Mouse (Mus musculus) spleen, adult 2 months (tissue): ENCODE measurements at regions not wholly inside any gene's neighbourhood (a gene's known extent, or its start where the extent isn't known, plus 50 kb on each side); places are given as distances from the start of the nearest gene placed in this dataset.

ENCODE experiments used
- CTCF ChIP-seq: fragments of 200-500 bp; IDR thresholded peaks from 2 replicates; pipeline ENCODE4 v1.5.1; 2011; ENCODE audit warnings: mild to moderate bottlenecking, inconsistent platforms; ENCODE audit not compliant: insufficient read depth, insufficient read length, insufficient replicate concordance; ENCODE audit errors: extremely low read depth
- POLR2A ChIP-seq: fragments of 200-500 bp; IDR thresholded peaks from 2 replicates; pipeline ENCODE4 v1.6.1; 2011; ENCODE audit warnings: low read depth, low read length, inconsistent platforms

GRCm38 (mm10) chr2:167746344-167746743 lies 56.7 kb upstream of the Tmem189 start:
- no peak for TF ChIP-seq POLR2A
- no peak for TF ChIP-seq CTCF
